Mouse (Mus musculus) liver, embryonic 16.5 days (tissue): ENCODE results near the gene Cdip1. TPM values are rescaled to one million over a fixed set of nuclear protein-coding genes. Genes with fewer than 3 reads are reported as not detected.
"Not testable (repeated sequence)": the region's sequence is repeated elsewhere in the genome, so short reads cannot be mapped to it uniquely, and the experiment has no call there.

Experiments used
- ATAC-seq: fragments of 200-750 bp; cut with Nextera tagmentation; 2 replicates; pipeline ENCODE4 v1.8.0; 2017; ENCODE audit warnings: low read depth, mild to moderate bottlenecking, moderate number of reproducible peaks, moderate library complexity
- H3K27ac ChIP-seq: fragments of 300-500 bp; sonication (generic); 2 replicates; pipeline ENCODE4 v1.5.1; 2014; ENCODE audit warnings: mild to moderate bottlenecking, low read length
- H3K27me3 ChIP-seq: fragments of 300-500 bp; sonication (generic); 2 replicates; pipeline ENCODE4 v1.6.1; 2014; ENCODE audit warnings: low read depth, low read length, mixed read lengths; ENCODE audit not compliant: control insufficient read depth, insufficient read depth
- H3K36me3 ChIP-seq: fragments of 300-500 bp; sonication (generic); 2 replicates; pipeline ENCODE4 v1.6.1; 2014; ENCODE audit warnings: mild to moderate bottlenecking; ENCODE audit not compliant: control insufficient read depth, insufficient read depth
- H3K4me1 ChIP-seq: fragments of 300-500 bp; sonication (generic); 2 replicates; pipeline ENCODE4 v1.6.1; 2014; ENCODE audit warnings: low read depth, low read length, mixed read lengths; ENCODE audit not compliant: control insufficient read depth
- H3K4me2 ChIP-seq: fragments of 300-500 bp; sonication (generic); 2 replicates; pipeline ENCODE4 v1.6.1; 2014; ENCODE audit warnings: low read depth, low read length, mixed read lengths
- H3K4me3 ChIP-seq: fragments of 300-500 bp; sonication (generic); 2 replicates; pipeline ENCODE4 v1.5.1; 2014; ENCODE audit warnings: low read depth, mild to moderate bottlenecking, low read length
- H3K9ac ChIP-seq: fragments of 300-500 bp; sonication (generic); 2 replicates; pipeline ENCODE4 v1.6.1; 2014; ENCODE audit warnings: low read depth, low read length
- H3K9me3 ChIP-seq: fragments of 300-500 bp; sonication (generic); replicated peaks from 2 replicates; pipeline ENCODE4 v1.6.1; 2016; ENCODE audit warnings: low read length; ENCODE audit not compliant: control insufficient read depth
- WGBS: fragments of 180-500 bp; shearing (Covaris S2); extraction: QIAGEN DNeasy Blood & Tissue Kit; methylation state at CpG from one replicate; pipeline ENCODE4 v1.1.7; 2014; ENCODE audit not compliant: insufficient replicate concordance; 5-methylcytosine and 5-hydroxymethylcytosine counted together
- polyA plus RNA-seq: library from polyadenylated mRNA; unstranded; fragments of >200 nt; fragmentation: Nextera tagmentation; extraction: Ambion mirVana; gene quantifications from 2 replicates; pipeline ENCODE4 v1.2.1, GENCODE M21; 2015

The Cdip1 gene
- polyA plus RNA-seq, 1 experiment from 2014 or later: 27.3 TPM

DNA sequence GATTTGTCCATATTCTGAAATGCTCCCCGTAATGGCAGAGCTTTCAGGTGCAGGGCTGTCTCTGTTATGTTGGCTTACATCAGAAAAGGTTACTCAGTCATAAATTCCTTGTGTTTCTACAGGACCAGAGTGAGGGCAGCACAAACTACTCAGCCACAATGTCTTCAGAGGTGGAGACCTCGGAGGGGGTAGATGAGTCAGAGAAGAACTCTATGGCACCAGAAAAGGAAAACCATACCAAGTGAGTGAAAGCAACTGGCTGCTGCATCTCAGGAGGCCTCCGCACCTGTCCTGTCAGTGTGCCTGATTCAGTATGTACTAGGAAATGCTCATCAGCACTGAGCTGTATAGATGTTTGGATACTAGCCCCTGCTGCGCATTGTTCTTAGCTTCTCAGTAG lies 27.7 kb downstream of the Cdip1 start:
- H3K9ac ChIP-seq: no peak overlapping the region
- 77% methylated on average over 4 of the region's 4 CpGs for WGBS
- no peaks in the 10 kb centered on the region for H3K9me3 ChIP-seq
- no peaks in the 10 kb centered on the region for H3K27me3 ChIP-seq
- no peak overlapping the region for H3K27ac ChIP-seq
- peaks cover 15% of the 10 kb centered on the region for H3K36me3 ChIP-seq
- no peak overlapping the region for H3K4me2 ChIP-seq
- H3K4me1 ChIP-seq: peaks cover under 1% of the 10 kb centered on the region; the same call in 1 of the 2 replicates
- no peak for ATAC-seq
- H3K4me3 ChIP-seq: no peak overlapping the region

DNA sequence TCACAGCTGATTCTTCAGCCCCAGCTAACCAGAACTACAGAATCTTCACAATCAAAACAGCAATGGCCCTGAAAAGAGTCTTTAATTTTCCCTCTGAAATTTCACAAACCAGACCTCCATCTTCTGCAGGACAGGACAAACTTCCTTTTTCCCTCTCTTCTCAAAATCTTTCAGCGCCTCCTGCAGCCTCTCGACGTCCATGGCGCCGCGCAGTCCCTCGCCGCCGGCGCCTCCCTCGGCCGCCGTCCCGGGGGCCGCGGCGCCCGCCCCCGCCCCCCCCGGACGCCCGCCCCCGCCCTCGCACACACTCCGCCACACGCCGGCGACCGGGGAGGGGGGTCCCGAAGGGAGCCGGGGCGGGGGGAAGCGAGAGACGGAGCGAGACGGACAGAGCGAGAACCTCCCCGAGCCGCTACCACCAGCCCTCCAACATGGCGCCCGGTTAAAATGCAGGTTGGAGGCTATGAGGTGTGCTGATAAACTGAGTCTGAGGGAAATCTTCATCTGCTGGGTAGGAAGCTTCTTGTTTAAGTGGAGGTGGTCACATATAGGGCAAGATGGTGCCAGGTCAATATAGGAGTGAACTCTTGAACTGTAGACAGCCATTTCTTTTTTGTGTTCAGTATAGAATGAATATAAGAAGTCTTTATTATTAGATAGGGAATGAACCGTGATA lies 33.3 kb downstream of the Cdip1 start:
- not testable (repeated sequence) for H3K27me3 ChIP-seq, H3K4me1 ChIP-seq, H3K36me3 ChIP-seq, H3K9me3 ChIP-seq
- ATAC-seq: peak; percentile 81
- Histone ChIP-seq H3K9ac (peak overlapping the region; percentile 55; the same call in 1 of the 2 replicates), H3K27ac (peak overlapping the region; percentile 63), H3K4me3 (peak overlapping the region; percentile 58), H3K4me2 (peak overlapping the region; percentile 57)
- WGBS: 1% methylated on average over 23 of the region's 42 CpGs

DNA sequence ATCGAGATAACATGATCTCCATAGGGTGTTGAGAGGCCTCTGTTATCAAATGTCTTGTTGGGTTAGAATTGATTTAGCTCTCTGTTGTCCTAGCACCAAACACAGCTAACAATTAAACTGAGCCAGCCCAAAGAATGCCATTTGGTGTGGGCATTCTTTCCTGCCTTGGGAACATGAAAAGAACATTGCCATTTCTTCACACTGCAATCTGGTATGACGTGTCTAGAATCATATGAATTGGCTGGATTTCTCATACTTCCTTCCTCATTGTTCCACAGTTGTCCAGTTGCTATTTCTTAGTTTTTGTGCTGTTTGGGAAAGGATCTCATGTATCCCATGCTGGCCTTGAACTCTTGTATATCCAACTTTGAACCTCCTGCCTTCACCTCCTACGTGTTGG lies 36.0 kb downstream of the Cdip1 start:
- no peaks in the 10 kb centered on the region for H3K9me3 ChIP-seq
- H3K27ac ChIP-seq: no peak overlapping the region
- no peaks in the 10 kb centered on the region for H3K36me3 ChIP-seq
- no peak for ATAC-seq
- H3K9ac ChIP-seq: no peak overlapping the region
- H3K4me1 ChIP-seq: peaks cover 6% of the 10 kb centered on the region
- no peak overlapping the region for H3K4me2 ChIP-seq
- no peak overlapping the region for H3K4me3 ChIP-seq
- no peaks in the 10 kb centered on the region for H3K27me3 ChIP-seq
- WGBS: 62% methylated on average over 3 of the region's 3 CpGs

DNA sequence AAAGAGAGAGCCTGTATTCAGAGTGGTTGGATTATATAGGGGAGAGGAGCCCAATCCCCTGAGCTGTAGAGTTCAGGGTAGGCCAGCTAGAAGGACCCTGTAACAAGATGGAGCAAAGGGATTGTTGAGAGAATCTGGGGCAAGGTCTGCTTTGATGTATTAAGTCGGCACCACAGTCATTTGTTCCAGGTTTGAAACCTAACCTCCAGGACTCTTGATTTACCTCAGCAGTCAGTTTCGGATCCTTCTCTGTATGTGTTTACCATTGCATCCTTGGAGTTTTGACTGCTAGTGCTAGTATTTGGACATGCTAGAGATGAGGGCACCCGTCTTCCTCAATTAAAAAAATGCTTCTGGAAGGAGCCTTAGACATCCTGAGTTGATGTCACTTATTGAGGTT lies 37.9 kb downstream of the Cdip1 start:
- 74% methylated on average over 3 of the region's 3 CpGs for WGBS
- no peaks in the 10 kb centered on the region for H3K36me3 ChIP-seq
- H3K27me3 ChIP-seq: no peaks in the 10 kb centered on the region
- peaks cover 2% of the 10 kb centered on the region for H3K4me1 ChIP-seq
- no peak overlapping the region for H3K4me2 ChIP-seq
- H3K27ac ChIP-seq: no peak overlapping the region
- H3K4me3 ChIP-seq: no peak overlapping the region
- no peak for ATAC-seq
- no peaks in the 10 kb centered on the region for H3K9me3 ChIP-seq
- no peak overlapping the region for H3K9ac ChIP-seq

DNA sequence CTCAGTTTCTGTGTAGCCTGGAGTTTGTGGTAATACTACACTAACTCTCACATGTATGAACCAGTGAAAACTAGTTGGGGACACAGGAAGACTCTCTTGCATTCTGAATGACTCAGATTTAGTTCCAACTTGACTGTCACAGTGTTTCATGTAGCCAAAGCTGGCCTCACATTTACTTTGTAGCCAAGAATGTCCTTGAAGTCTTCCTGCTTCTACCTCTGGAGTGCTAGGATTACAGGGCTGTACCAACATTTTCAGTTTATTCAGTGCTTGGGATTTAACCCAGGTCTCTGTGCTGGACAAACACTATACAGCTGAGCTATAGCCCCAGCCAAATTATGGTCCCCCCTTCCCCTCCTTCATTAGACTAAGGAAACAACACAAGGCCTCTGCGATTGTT lies 47.9 kb downstream of the Cdip1 start:
- Histone ChIP-seq H3K9me3 (no peaks in the 10 kb centered on the region), H3K9ac (no peak overlapping the region), H3K4me3 (no peak overlapping the region), H3K4me1 (no peaks in the 10 kb centered on the region; the same call in 1 of the 2 replicates), H3K4me2 (no peak overlapping the region), H3K36me3 (no peaks in the 10 kb centered on the region), H3K27me3 (no peaks in the 10 kb centered on the region), H3K27ac (no peak overlapping the region)
- ATAC-seq: no peak
- WGBS: 78% methylated on average over 1 of the region's 1 CpGs

DNA sequence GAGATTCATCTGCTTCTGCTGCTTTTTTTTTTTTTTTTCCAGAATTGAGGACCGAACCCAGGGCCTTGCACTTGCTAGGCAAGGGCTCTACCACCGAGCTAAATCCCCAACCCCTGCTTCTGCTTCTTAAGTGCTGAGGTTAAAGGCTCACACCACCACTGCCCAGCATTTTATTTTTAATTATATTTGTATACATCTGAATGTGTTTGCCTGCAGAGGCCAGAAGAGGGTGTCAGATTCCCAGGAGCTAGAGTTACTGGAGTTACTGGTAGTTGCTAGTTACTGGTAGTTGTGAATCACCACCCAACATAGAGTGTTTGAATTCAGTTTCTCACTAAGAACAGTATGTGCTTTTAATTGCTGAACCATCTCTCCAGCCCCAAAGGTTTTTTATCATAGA lies 50.1 kb downstream of the Cdip1 start:
- WGBS: 59% methylated on average over 2 of the region's 2 CpGs
- no peaks in the 10 kb centered on the region for H3K27me3 ChIP-seq
- H3K9ac ChIP-seq: no peak overlapping the region
- H3K4me1 ChIP-seq: no peaks in the 10 kb centered on the region; the same call in 1 of the 2 replicates
- no peaks in the 10 kb centered on the region for H3K9me3 ChIP-seq
- no peaks in the 10 kb centered on the region for H3K36me3 ChIP-seq
- H3K4me3 ChIP-seq: no peak overlapping the region
- no peak for ATAC-seq
- H3K4me2 ChIP-seq: no peak overlapping the region
- H3K27ac ChIP-seq: no peak overlapping the region

DNA sequence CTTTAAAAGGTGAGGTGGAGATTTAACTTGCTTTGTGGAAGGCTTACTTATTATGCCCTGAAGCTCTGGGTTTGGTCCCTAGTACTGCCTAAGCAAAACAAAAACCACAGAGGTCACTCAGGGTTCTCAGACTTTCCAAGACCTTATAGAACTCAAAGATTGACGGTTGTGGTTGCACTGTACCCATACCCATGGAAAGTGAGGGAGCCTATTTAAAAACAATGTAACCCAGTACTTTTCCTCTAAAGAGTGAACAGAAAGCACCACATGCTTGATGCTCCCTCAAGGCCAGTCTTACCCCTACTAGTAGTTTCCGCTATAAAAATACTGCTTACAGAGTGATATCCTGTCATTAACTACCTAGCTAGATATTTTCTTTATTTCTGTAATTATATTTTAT lies 53.8 kb downstream of the Cdip1 start:
- H3K9ac ChIP-seq: no peak overlapping the region
- no peak overlapping the region for H3K4me2 ChIP-seq
- no peaks in the 10 kb centered on the region for H3K9me3 ChIP-seq
- no peaks in the 10 kb centered on the region for H3K27me3 ChIP-seq
- H3K36me3 ChIP-seq: no peaks in the 10 kb centered on the region
- no peak overlapping the region for H3K27ac ChIP-seq
- ATAC-seq: no peak
- 49% methylated on average over 2 of the region's 2 CpGs for WGBS
- H3K4me1 ChIP-seq: no peaks in the 10 kb centered on the region; the same call in 1 of the 2 replicates
- H3K4me3 ChIP-seq: no peak overlapping the region

DNA sequence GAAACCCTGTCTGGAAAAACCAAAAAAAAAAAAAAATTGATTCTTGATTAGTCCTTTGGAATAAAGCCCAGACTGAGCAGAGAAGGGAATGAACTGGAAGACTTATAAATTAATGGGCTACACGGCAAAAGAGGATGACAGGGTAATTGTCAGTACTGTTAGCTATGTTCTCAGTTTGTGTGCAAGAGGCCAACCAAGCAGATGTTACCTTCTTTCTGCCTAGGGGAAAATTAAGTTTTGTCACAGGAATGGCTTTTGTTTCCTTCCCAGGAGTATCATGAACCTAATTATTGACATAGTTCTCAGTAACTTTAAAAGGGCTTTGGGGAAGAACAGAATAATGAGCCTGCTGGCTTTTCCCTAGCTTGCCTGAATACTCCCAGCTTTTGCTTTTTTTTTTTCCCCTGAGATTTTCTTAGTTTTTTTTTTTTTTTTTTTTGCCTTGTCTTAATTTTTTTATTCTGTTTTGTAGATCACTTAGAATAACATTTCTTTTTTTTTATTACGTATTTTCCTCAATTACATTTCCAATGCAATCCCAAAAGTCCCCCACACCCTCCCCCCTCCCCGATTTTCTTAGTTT lies 59.2 kb downstream of the Cdip1 start:
- no peak overlapping the region for H3K4me2 ChIP-seq
- H3K27me3 ChIP-seq: no peaks in the 10 kb centered on the region
- H3K9me3 ChIP-seq: no peaks in the 10 kb centered on the region
- WGBS: 63% methylated on average over 3 of the region's 3 CpGs
- ATAC-seq: no peak
- H3K36me3 ChIP-seq: no peaks in the 10 kb centered on the region
- H3K4me1 ChIP-seq: peaks cover 13% of the 10 kb centered on the region
- no peak overlapping the region for H3K27ac ChIP-seq
- H3K4me3 ChIP-seq: no peak overlapping the region
- H3K9ac ChIP-seq: no peak overlapping the region

DNA sequence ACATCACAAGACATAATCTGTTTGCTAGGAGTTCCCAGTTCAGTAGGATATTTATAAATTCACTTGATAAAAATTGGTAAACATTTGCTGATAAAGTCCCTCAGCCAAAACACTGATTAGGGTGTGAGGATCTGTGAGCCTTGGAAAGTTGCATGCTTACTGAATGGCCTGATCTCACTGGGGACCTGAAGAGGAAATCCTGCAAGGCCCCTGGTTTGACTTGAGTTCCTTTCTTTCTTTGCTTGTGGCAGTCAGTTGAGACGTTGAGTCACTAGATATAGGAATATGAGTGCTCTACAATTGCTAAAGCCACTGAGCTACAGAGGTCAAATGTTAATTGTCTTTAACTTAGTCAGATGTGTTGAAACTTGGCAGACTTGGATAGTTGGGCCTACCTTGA lies 62.1 kb downstream of the Cdip1 start:
- H3K9ac ChIP-seq: no peak overlapping the region
- peaks cover 13% of the 10 kb centered on the region for H3K4me1 ChIP-seq
- no peaks in the 10 kb centered on the region for H3K9me3 ChIP-seq
- no peaks in the 10 kb centered on the region for H3K27me3 ChIP-seq
- WGBS: 14% methylated on average over 1 of the region's 1 CpGs
- ATAC-seq: no peak
- 0 out of 2 replicates have a peak overlapping the region, but pooled peaks have one; percentile 32 for H3K4me2 ChIP-seq
- H3K4me3 ChIP-seq: no peak overlapping the region
- H3K27ac ChIP-seq: 0 out of 2 replicates have a peak overlapping the region, but pooled peaks have one; percentile 11
- H3K36me3 ChIP-seq: no peaks in the 10 kb centered on the region
